Mouse (Mus musculus): ENCODE measurements around the gene Bhlhe41.

Bhlhe41 gene

DNA sequence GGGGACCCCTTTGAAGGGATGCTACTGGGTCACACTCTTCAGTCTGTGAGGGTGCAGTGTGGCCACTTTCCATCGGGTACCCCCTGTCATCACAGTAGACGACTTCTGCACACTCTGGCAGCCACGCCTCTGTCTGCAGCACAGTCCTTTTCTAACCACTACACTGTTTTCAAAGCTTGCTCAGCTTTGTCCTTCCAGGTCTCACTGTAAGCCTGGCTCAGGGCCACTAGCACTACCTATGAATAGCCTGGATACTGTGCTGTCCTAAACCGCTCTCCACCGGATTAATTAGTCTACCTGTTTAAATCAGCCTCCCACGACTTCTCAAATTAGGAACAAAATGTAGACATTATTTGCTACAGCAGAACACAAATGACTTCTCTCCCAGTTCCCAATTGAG, 55.3 kb downstream of the Bhlhe41 start:
- in situ Hi-C loops (cut with MboI; ENCODE audit: low pct_unique_long_range_greater_than_20kb in 1 of 2, low sequenced_read_pairs in 2 of 2, unreplicated experiment in 1 of 2) = no loop called here

DNA sequence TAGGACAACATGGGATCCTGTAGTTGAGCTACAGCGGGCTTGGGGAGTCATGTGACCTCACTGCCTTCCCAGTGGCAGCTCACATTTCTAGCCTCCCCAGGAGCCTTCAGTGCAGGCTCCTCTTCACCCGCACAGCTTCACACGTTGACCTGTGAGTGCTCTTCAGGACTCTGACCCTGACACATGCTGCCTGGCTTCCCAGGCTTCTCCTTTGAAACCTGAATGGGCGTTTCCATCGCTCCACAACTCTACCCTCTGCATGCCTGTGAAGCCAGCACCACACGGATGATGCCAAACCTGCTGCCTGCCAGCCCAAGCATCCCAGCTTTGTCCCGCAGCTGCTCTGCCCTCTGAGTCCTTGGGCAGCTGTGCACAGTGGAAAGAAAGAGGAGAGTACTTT, 55.8 kb downstream of the Bhlhe41 start:
- in situ Hi-C loops (cut with MboI; ENCODE audit: low pct_unique_long_range_greater_than_20kb in 1 of 2, low sequenced_read_pairs in 2 of 2, unreplicated experiment in 1 of 2) = no loop called here

Measured in mouse embryonic stem cell (cell line).